Mouse (Mus musculus) heart, adult 2 months (tissue): ENCODE measurements around the gene Tectb. TPM values are rescaled to one million over a fixed set of nuclear protein-coding genes. Genes with fewer than 3 reads are reported as not detected.

ENCODE experiments used
- DNase-seq, 2 experiments: peaks; one replicate each; pipeline ENCODE4 v3.0.0; 2021
- H3K27ac ChIP-seq: fragments of 200-600 bp; 2 replicates; pipeline ENCODE4 v1.8.1; 2022
- H3K27me3 ChIP-seq: fragments of 200-500 bp; 2 replicates; pipeline ENCODE4 v1.6.1; 2012; ENCODE audit warnings: mild to moderate bottlenecking, low read length, inconsistent platforms, mixed read lengths; ENCODE audit not compliant: control insufficient read depth, insufficient read depth
- H3K36me3 ChIP-seq: fragments of 200-500 bp; 2 replicates; pipeline ENCODE4 v1.6.1; 2012; ENCODE audit warnings: low read length, inconsistent platforms; ENCODE audit not compliant: control insufficient read depth, insufficient read depth
- H3K4me1 ChIP-seq: fragments of 200-500 bp; 2 replicates; pipeline ENCODE4 v1.6.1; 2011; ENCODE audit warnings: low read length; ENCODE audit not compliant: control insufficient read depth, insufficient read depth
- H3K4me3 ChIP-seq: fragments of 200-600 bp; 2 replicates; pipeline ENCODE4 v1.8.1; 2022
- H3K79me2 ChIP-seq: fragments of 200-500 bp; replicated peaks from 2 replicates; pipeline ENCODE4 v1.6.1; 2012; ENCODE audit warnings: mild to moderate bottlenecking, inconsistent platforms, low read length, moderate library complexity, mixed read lengths; ENCODE audit not compliant: control insufficient read depth, insufficient read depth
- H3K9ac ChIP-seq: fragments of 200-500 bp; 2 replicates; pipeline ENCODE4 v1.6.1; 2012; ENCODE audit warnings: low read depth, mild to moderate bottlenecking, control low read depth, inconsistent platforms, low read length, mixed read lengths
- CTCF ChIP-seq: fragments of 200-600 bp; IDR thresholded peaks from 2 replicates; pipeline ENCODE4 v1.8.1; 2022; ENCODE audit warnings: antibody characterized with exemption, mild to moderate bottlenecking, moderate library complexity
- EP300 ChIP-seq: fragments of 200-500 bp; IDR thresholded peaks from 2 replicates; pipeline ENCODE4 v1.6.1; 2011; ENCODE audit warnings: low read depth, low read length, control low read depth; ENCODE audit not compliant: insufficient read depth
- POLR2A ChIP-seq: fragments of 200-500 bp; IDR thresholded peaks from 2 replicates; pipeline ENCODE4 v1.6.1; 2011; ENCODE audit warnings: mild to moderate bottlenecking, low read depth, low read length, control low read depth; ENCODE audit not compliant: insufficient read depth
- WGBS: fragments of 180-500 bp; shearing (Covaris S2); methylation state at CpG from one replicate; pipeline ENCODE4 v1.1.7; 2018; 5-methylcytosine and 5-hydroxymethylcytosine counted together
- intact Hi-C: fragments of 180-260 bp; cut with DNase I; formaldehyde crosslinking; loops from one replicate; pipeline ENCODE4 v1.15.1; 2025
- polyA plus RNA-seq: library from polyadenylated mRNA; depleted of rRNA; stranded (reverse); fragments of >200 nt; gene quantifications from 2 replicates; pipeline ENCODE4 v1.2.3, GENCODE M21; 2012
- total RNA-seq, 2 experiments: library from RNA; stranded (reverse); gene quantifications; 2 replicates each; pipeline ENCODE4 v1.2.3; 2021

The Tectb gene
- total and polyA plus RNA-seq, 3 experiments = 0.16 to 0.23 (median 0.21) TPM

- DNase-seq = no peak
- H3K79me2 ChIP-seq = no peaks in the 10 kb centered on the region
- 73% methylated on average over 8 of the region's 8 CpGs for WGBS
- no peak overlapping the region for H3K27ac ChIP-seq
- TF ChIP-seq POLR2A (no peak), EP300 (no peak), CTCF (no peak)
- no peak overlapping the region for H3K9ac ChIP-seq
- intact Hi-C loops = loop anchor here (2.0 kb wide), 1 partner anchor 33 kb away; no protein-coding TSS in a partner anchor
- H3K27me3 ChIP-seq = no peaks in the 10 kb centered on the region; the same call in 1 of the 2 replicates
- no peak overlapping the region for H3K4me3 ChIP-seq
- no peaks in the 10 kb centered on the region for H3K36me3 ChIP-seq
- H3K4me1 ChIP-seq = peaks cover 3% of the 10 kb centered on the region; the same call in 1 of the 2 replicates
Observed at GRCm38 (mm10) chr19:55219359-55219758, 38.8 kb downstream of the Tectb start.

DNA sequence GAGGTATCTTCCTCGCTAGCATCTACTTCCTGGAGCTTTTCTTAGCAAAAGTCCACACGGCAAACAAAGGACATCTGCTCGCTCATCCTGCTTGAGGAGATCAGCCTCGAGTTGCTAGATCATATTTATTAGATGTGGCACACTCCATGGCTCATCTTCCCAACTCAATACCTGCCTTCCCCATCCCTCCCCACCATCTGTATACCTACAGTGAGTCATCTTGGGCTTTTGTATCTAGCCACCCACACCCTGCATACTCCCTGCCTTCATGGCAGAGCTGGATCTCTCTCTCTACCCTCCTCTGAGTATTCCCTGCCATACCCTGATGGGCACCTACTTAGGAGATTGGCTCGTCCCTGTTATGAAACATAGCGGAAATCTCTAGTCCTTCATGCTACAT is 40.7 kb downstream of the Tectb start:
- TF ChIP-seq POLR2A (no peak), CTCF (no peak), EP300 (no peak)
- Histone ChIP-seq H3K36me3 (no peaks in the 10 kb centered on the region), H3K4me3 (no peak overlapping the region), H3K27me3 (no peaks in the 10 kb centered on the region; the same call in 1 of the 2 replicates), H3K4me1 (peaks cover 3% of the 10 kb centered on the region; the same call in 1 of the 2 replicates), H3K9ac (no peak overlapping the region), H3K79me2 (no peaks in the 10 kb centered on the region), H3K27ac (no peak overlapping the region)
- no peak for DNase-seq
- intact Hi-C loops = no loop called here
- 71% methylated on average over 6 of the region's 6 CpGs for WGBS

DNA sequence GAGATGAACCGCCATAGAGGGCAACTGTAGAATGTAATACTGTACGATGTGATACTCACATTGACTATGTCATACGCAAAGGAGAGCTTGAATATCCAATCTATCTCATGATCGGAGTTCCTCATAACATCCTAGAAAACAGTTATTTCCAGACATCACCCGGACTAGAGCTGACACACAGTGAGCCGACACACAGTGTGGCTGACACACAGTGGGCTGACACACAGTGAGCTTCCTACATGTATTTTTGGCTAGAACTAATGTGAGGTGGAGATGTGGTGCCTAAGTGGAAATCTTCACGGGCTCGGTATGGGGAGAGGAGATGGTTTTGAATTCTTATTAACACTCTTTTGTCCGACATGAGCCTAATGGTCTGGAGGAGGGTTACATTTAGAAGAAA is 41.7 kb downstream of the Tectb start:
- no peak for DNase-seq
- intact Hi-C loops = no loop called here
- 90% methylated on average over 9 of the region's 9 CpGs for WGBS
- Histone ChIP-seq H3K79me2 (no peaks in the 10 kb centered on the region), H3K27ac (no peak overlapping the region), H3K27me3 (no peaks in the 10 kb centered on the region; the same call in 1 of the 2 replicates), H3K4me3 (no peak overlapping the region), H3K4me1 (peaks cover 3% of the 10 kb centered on the region; the same call in 1 of the 2 replicates), H3K36me3 (no peaks in the 10 kb centered on the region), H3K9ac (no peak overlapping the region)
- TF ChIP-seq EP300 (no peak), CTCF (no peak)

DNA sequence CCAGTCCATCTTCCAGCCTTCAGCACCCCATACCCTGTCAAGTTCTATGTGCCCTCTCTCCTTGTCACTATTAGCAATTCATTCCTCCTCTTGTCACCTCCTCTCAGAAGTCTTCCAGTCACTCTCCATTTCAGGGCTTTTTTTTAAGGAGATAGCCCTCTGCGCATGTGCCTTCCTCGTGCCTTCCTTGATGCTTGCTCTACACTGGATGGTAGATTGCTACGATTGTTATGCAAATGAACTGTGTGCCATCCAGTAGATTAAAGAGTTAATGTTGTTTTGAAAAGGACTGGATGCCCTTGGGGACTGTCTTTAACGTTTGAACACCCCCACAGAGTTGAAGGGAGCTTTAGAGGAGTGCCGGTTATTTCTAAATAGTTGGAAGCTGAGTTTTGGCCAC is 46.1 kb downstream of the Tectb start:
- no peak overlapping the region for H3K9ac ChIP-seq
- intact Hi-C loops = no loop called here
- H3K36me3 ChIP-seq = no peaks in the 10 kb centered on the region
- H3K4me3 ChIP-seq = no peak overlapping the region
- no peak overlapping the region for H3K27ac ChIP-seq
- no peaks in the 10 kb centered on the region for H3K4me1 ChIP-seq
- H3K27me3 ChIP-seq = no peaks in the 10 kb centered on the region
- TF ChIP-seq EP300 = no peak
- TF ChIP-seq CTCF = no peak
- TF ChIP-seq POLR2A = no peak
- 65% methylated on average over 5 of the region's 5 CpGs for WGBS
- DNase-seq = no peak
- no peaks in the 10 kb centered on the region for H3K79me2 ChIP-seq

DNA sequence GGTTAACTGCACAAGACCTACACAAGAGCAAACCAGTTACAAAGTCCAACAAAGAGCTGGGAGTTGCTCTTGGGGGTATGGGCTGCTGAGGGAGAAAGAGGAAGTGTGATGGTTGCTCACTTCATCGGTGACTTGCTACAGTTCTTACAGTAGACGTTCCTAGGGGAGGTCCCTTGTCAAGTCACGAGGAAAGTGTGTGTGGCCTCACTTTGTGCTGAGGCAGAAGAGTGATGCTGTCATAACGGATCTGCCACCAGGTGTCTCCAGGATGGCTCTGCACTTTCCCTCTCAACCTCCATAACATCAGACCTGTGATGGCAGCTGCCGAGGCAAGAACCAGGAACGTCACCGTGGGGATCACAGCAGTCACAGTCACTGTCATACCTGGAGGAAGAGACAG is 46.6 kb downstream of the Tectb start:
- Histone ChIP-seq H3K27me3 (no peaks in the 10 kb centered on the region), H3K4me3 (no peak overlapping the region), H3K9ac (no peak overlapping the region), H3K4me1 (peaks cover 2% of the 10 kb centered on the region), H3K27ac (no peak overlapping the region), H3K79me2 (no peaks in the 10 kb centered on the region), H3K36me3 (no peaks in the 10 kb centered on the region)
- 70% methylated on average over 7 of the region's 7 CpGs for WGBS
- no peak for DNase-seq
- intact Hi-C loops = no loop called here
- TF ChIP-seq EP300 = no peak
- no peak for TF ChIP-seq POLR2A
- TF ChIP-seq CTCF = peak; percentile 40

DNA sequence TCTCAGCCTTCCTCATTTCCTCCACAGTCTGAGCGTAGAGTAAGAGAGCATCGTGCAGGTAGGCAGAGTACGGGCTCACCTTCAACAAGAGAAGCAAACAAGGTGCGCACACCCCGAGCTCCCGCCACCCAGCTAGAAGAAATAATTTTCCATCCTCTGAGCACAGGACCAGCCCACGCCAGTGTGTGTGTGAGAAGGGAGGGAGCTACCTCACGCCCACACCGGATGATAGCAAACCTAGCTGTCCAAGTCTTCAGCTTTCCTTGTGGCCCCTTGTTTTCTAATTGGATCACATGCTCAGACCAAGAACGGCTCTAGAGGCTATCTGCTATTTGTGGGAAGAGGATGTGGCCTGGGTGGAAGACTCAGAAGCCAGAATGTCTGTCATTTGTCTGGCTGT is 50.5 kb downstream of the Tectb start:
- Histone ChIP-seq H3K4me1 (peaks cover 3% of the 10 kb centered on the region), H3K36me3 (no peaks in the 10 kb centered on the region), H3K27ac (no peak overlapping the region), H3K27me3 (no peaks in the 10 kb centered on the region), H3K9ac (no peak overlapping the region), H3K4me3 (no peak overlapping the region), H3K79me2 (no peaks in the 10 kb centered on the region)
- WGBS = 61% methylated on average over 10 of the region's 10 CpGs
- intact Hi-C loops = no loop called here
- no peak for TF ChIP-seq EP300
- TF ChIP-seq CTCF = no peak
- TF ChIP-seq POLR2A = no peak
- DNase-seq = no peak

GRCm38 (mm10) chr19:55232136-55232535 is 51.6 kb downstream of the Tectb start:
- intact Hi-C loops = no loop called here
- H3K27me3 ChIP-seq = no peaks in the 10 kb centered on the region
- H3K9ac ChIP-seq = no peak overlapping the region
- WGBS = 16% methylated on average over 8 of the region's 8 CpGs
- peak; percentile 24 to 45 for DNase-seq
- peaks cover 3% of the 10 kb centered on the region for H3K4me1 ChIP-seq
- no peak overlapping the region for H3K27ac ChIP-seq
- TF ChIP-seq CTCF (no peak), EP300 (0 out of 2 replicates have a peak, but pooled peaks have one; percentile 36)
- H3K79me2 ChIP-seq = no peaks in the 10 kb centered on the region
- no peaks in the 10 kb centered on the region for H3K36me3 ChIP-seq
- no peak overlapping the region for H3K4me3 ChIP-seq
